Mouse (Mus musculus): ENCODE results near the gene Fxyd2. TPM values are rescaled to one million over a fixed set of nuclear protein-coding genes. Genes with fewer than 3 reads are reported as not detected.

Fxyd2 gene
- total and polyA plus RNA-seq, 2 experiments from 2014 or later = 16.6 to 22.7 TPM

GRCm38 (mm10) chr9:45412700-45413477, 13.4 kb downstream of the Fxyd2 start:
- no peak for ATAC-seq
- WGBS = 79% methylated on average over 4 of the region's 4 CpGs

GRCm38 (mm10) chr9:45413478-45414140, 14.1 kb downstream of the Fxyd2 start:
- WGBS = 58% methylated on average over 5 of the region's 5 CpGs
- 0 out of 2 replicates have a peak, but pooled peaks cover 4% of the 10 kb centered on the region for H3K4me1 ChIP-seq (ENCODE audit: insufficient read depth)
- no peaks in the 10 kb centered on the region for H3K36me3 ChIP-seq (ENCODE audit: insufficient read depth)
- DNase-seq (no peak), ATAC-seq (no peak)
- H3K4me2 ChIP-seq (ENCODE audit: low read depth) = no peak overlapping the region
- H3K9me3 ChIP-seq (ENCODE audit: low read length) = no peaks in the 10 kb centered on the region
- H3K4me3 ChIP-seq (ENCODE audit: low read depth, low read length) = no peak overlapping the region
- H3K9ac ChIP-seq = no peak overlapping the region
- H3K27ac ChIP-seq (ENCODE audit: low read depth, low read length) = no peak overlapping the region
- peak; percentile 70 for TF ChIP-seq CTCF (IDR thresholded peaks at IDR 0.05; ENCODE audit: low read depth)
- H3K27me3 ChIP-seq (ENCODE audit: insufficient read depth, low read length) = no peaks in the 10 kb centered on the region

More at GRCm38 (mm10) chr9:45412700-45413477, 13.4 kb downstream of the Fxyd2 start:
- Histone ChIP-seq H3K36me3 (ENCODE audit: insufficient read depth) (no peaks in the 10 kb centered on the region), H3K9me3 (ENCODE audit: low read length) (no peaks in the 10 kb centered on the region), H3K27ac (ENCODE audit: low read depth, low read length) (no peak overlapping the region), H3K4me1 (ENCODE audit: insufficient read depth) (0 out of 2 replicates have a peak, but pooled peaks cover 4% of the 10 kb centered on the region), H3K4me3 (ENCODE audit: low read depth, low read length) (no peak overlapping the region), H3K27me3 (ENCODE audit: insufficient read depth, low read length) (no peaks in the 10 kb centered on the region), H3K4me2 (ENCODE audit: low read depth) (no peak overlapping the region), H3K9ac (no peak overlapping the region)
- TF ChIP-seq CTCF (IDR thresholded peaks at IDR 0.05; ENCODE audit: low read depth) = no peak
- DNase-seq = no peak

GRCm38 (mm10) chr9:45415912-45416311, 16.4 kb downstream of the Fxyd2 start:
- Histone ChIP-seq H3K4me2 (ENCODE audit: low read depth) (no peak overlapping the region), H3K36me3 (ENCODE audit: insufficient read depth) (no peaks in the 10 kb centered on the region), H3K4me1 (ENCODE audit: insufficient read depth) (0 out of 2 replicates have a peak, but pooled peaks cover 4% of the 10 kb centered on the region), H3K9ac (no peak overlapping the region), H3K27me3 (ENCODE audit: insufficient read depth, low read length) (no peaks in the 10 kb centered on the region), H3K27ac (ENCODE audit: low read depth, low read length) (no peak overlapping the region), H3K9me3 (ENCODE audit: low read length) (no peaks in the 10 kb centered on the region), H3K4me3 (ENCODE audit: low read depth, low read length) (no peak overlapping the region)
- 46% methylated on average over 4 of the region's 4 CpGs for WGBS
- DNase-seq (peak; percentile 90), ATAC-seq (peak; percentile 59)
- TF ChIP-seq CTCF (IDR thresholded peaks at IDR 0.05; ENCODE audit: low read depth) = peak; percentile 99

GRCm38 (mm10) chr9:45417245-45417644, 17.8 kb downstream of the Fxyd2 start:
- no peaks in the 10 kb centered on the region for H3K36me3 ChIP-seq (ENCODE audit: insufficient read depth)
- H3K4me3 ChIP-seq (ENCODE audit: low read depth, low read length) = no peak overlapping the region
- no peaks in the 10 kb centered on the region for H3K27me3 ChIP-seq (ENCODE audit: insufficient read depth, low read length)
- H3K4me1 ChIP-seq (ENCODE audit: insufficient read depth) = no peaks in the 10 kb centered on the region
- WGBS = 27% methylated on average over 8 of the region's 8 CpGs
- no peak overlapping the region for H3K4me2 ChIP-seq (ENCODE audit: low read depth)
- DNase-seq (peak; percentile 67), ATAC-seq (peak; percentile 46; the same call in 1 of the 2 replicates)
- no peak overlapping the region for H3K27ac ChIP-seq (ENCODE audit: low read depth, low read length)
- no peaks in the 10 kb centered on the region for H3K9me3 ChIP-seq (ENCODE audit: low read length)
- peak; percentile 82 for TF ChIP-seq CTCF (IDR thresholded peaks at IDR 0.05; ENCODE audit: low read depth)
- H3K9ac ChIP-seq = no peak overlapping the region

GRCm38 (mm10) chr9:45418252-45418651, 18.8 kb downstream of the Fxyd2 start:
- Histone ChIP-seq H3K4me1 (ENCODE audit: insufficient read depth) (no peaks in the 10 kb centered on the region), H3K9ac (no peak overlapping the region), H3K4me2 (ENCODE audit: low read depth) (no peak overlapping the region), H3K36me3 (ENCODE audit: insufficient read depth) (no peaks in the 10 kb centered on the region), H3K27ac (ENCODE audit: low read depth, low read length) (no peak overlapping the region), H3K4me3 (ENCODE audit: low read depth, low read length) (no peak overlapping the region), H3K9me3 (ENCODE audit: low read length) (no peaks in the 10 kb centered on the region), H3K27me3 (ENCODE audit: insufficient read depth, low read length) (no peaks in the 10 kb centered on the region)
- ATAC-seq (no peak), DNase-seq (no peak)
- WGBS = 66% methylated on average over 8 of the region's 8 CpGs
- no peak for TF ChIP-seq CTCF (IDR thresholded peaks at IDR 0.05; ENCODE audit: low read depth)

GRCm38 (mm10) chr9:45421209-45421608, 21.7 kb downstream of the Fxyd2 start:
- no peak for ATAC-seq
- Histone ChIP-seq H3K27me3 (ENCODE audit: insufficient read depth, low read length) (no peaks in the 10 kb centered on the region), H3K4me1 (ENCODE audit: insufficient read depth) (no peaks in the 10 kb centered on the region), H3K27ac (ENCODE audit: low read depth, low read length) (no peak overlapping the region), H3K36me3 (ENCODE audit: insufficient read depth) (no peaks in the 10 kb centered on the region), H3K4me2 (ENCODE audit: low read depth) (no peak overlapping the region), H3K4me3 (ENCODE audit: low read depth, low read length) (no peak overlapping the region), H3K9me3 (ENCODE audit: low read length) (no peaks in the 10 kb centered on the region), H3K9ac (no peak overlapping the region)
- peak; percentile 60 for TF ChIP-seq CTCF (IDR thresholded peaks at IDR 0.05; ENCODE audit: low read depth)
- WGBS = 67% methylated on average over 8 of the region's 8 CpGs
- peak; percentile 58 for DNase-seq

- no peak for TF ChIP-seq CTCF (IDR thresholded peaks at IDR 0.05; ENCODE audit: low read depth)
- H3K36me3 ChIP-seq (ENCODE audit: insufficient read depth) = no peaks in the 10 kb centered on the region
- ATAC-seq = no peak
- H3K27me3 ChIP-seq (ENCODE audit: insufficient read depth, low read length) = no peaks in the 10 kb centered on the region
- DNase-seq = no peak
- H3K4me3 ChIP-seq (ENCODE audit: low read depth, low read length) = no peak overlapping the region
- H3K4me2 ChIP-seq (ENCODE audit: low read depth) = no peak overlapping the region
- no peak overlapping the region for H3K27ac ChIP-seq (ENCODE audit: low read depth, low read length)
- 75% methylated on average over 7 of the region's 7 CpGs for WGBS
- H3K9me3 ChIP-seq (ENCODE audit: low read length) = no peaks in the 10 kb centered on the region
- H3K9ac ChIP-seq = no peak overlapping the region
- no peaks in the 10 kb centered on the region for H3K4me1 ChIP-seq (ENCODE audit: insufficient read depth)
Observed at GRCm38 (mm10) chr9:45422761-45423298, 23.4 kb downstream of the Fxyd2 start.

All from forebrain, postnatal 0 days (tissue).